Mouse (Mus musculus) myocyte (in vitro differentiated cells): ENCODE measurements around the gene Tspan7.

Source experiments
- CEBPB ChIP-seq: IDR thresholded peaks from 2 replicates; pipeline ENCODE4 v1.6.1; 2011; ENCODE audit warnings: mild to moderate bottlenecking, moderate library complexity; ENCODE audit not compliant: poor library complexity, insufficient read depth, severe bottlenecking
- E2F4 ChIP-seq: IDR thresholded peaks from one replicate; pipeline ENCODE4 v1.6.1; 2011; ENCODE audit warnings: mild to moderate bottlenecking, control low read depth, moderate library complexity; ENCODE audit not compliant: insufficient read depth
- POLR2A ChIP-seq: IDR thresholded peaks from one replicate; pipeline ENCODE4 v1.6.1; 2011; ENCODE audit warnings: low read depth, mild to moderate bottlenecking, control low read depth, moderate library complexity; ENCODE audit not compliant: insufficient read length
- POLR2AphosphoS2 ChIP-seq: IDR thresholded peaks from one replicate; pipeline ENCODE4 v1.6.1; 2011; ENCODE audit warnings: low read depth, control low read depth; ENCODE audit not compliant: insufficient read length
- SRF ChIP-seq: IDR thresholded peaks from one replicate; pipeline ENCODE4 v1.6.1; 2011; ENCODE audit warnings: low read depth; ENCODE audit not compliant: control insufficient read depth, insufficient read length
- TCF12 ChIP-seq: IDR thresholded peaks from one replicate; pipeline ENCODE4 v1.6.1; 2011; ENCODE audit warnings: mild to moderate bottlenecking, control low read depth; ENCODE audit not compliant: poor library complexity, insufficient read depth, severe bottlenecking
- USF1 ChIP-seq: IDR thresholded peaks from one replicate; pipeline ENCODE4 v1.6.1; 2011; ENCODE audit warnings: low read depth, mild to moderate bottlenecking, control low read depth, moderate library complexity

DNA sequence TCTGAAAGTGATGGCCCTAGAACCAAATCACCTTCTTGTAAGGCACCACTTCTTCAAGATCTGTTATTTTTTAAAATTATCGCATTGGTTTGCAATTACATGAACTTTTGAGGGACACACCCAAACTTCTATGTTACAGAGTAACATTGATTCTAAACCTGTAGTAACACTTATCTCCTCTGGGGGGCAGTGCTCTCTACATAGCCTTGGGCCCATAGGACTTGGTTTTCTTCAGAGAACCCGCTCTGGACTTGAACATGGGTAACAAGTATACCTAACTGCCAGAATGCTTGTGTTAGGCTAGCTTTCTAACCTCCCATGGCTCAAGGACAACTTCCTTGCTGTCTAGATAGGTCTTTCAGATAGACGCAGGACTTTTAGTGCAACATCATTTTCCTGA, 64.8 kb downstream of the Tspan7 start:
- TF ChIP-seq TCF12 (no peak), CEBPB (no peak), USF1 (no peak), E2F4 (no peak), POLR2A (no peak), SRF (no peak), POLR2AphosphoS2 (no peak)
